Mouse (Mus musculus): ENCODE results near the gene Hist1h2be.
"Not testable (repeated sequence)": the region's sequence is repeated elsewhere in the genome, so short reads cannot be mapped to it uniquely, and the experiment has no call there.

DNA sequence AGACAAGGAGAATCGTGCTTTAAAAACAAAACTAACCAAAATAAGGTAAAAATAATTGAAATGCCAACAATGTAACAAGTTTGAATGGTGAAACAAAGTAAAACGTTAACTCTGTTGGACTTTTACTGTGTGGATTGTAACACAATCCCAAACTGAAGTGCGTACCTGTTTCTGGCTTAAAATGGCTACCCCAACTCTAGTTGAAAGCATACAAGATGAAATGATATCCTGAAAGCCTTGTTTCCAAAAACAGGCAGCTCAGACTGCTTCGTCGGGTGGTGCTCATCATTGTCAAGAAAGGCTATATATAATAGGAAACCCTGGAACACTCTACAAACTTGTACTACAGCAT, 59.4 kb downstream of the Hist1h2be start:
- TF ChIP-seq POLR2A (IDR thresholded peaks at IDR 0.05; ENCODE audit: borderline replicate concordance, extremely low read depth, low read depth, low read length); CTCF (IDR thresholded peaks at IDR 0.05; ENCODE audit: insufficient read depth, low read length): not testable (repeated sequence)

All from lung, adult 2 months (tissue).